Mouse (Mus musculus): ENCODE results near the gene Snx9. TPM values are rescaled to one million over a fixed set of nuclear protein-coding genes. Genes with fewer than 3 reads are reported as not detected.

The Snx9 gene
- total and polyA plus RNA-seq, 2 experiments, result 19.7 to 30.5 TPM

GRCm38 (mm10) chr17:5968562-5968961 lies 127.4 kb downstream of the Snx9 start:
- H3K4me1 ChIP-seq (ENCODE audit: control insufficient read depth, insufficient read depth, low read length), result peaks cover 8% of the 10 kb centered on the region
- no peaks in the 10 kb centered on the region for H3K36me3 ChIP-seq (ENCODE audit: control insufficient read depth, insufficient read depth, low read length)
- H3K79me2 ChIP-seq (ENCODE audit: control insufficient read depth, insufficient read depth, low read length), result no peaks in the 10 kb centered on the region; the same call in 1 of the 2 replicates
- no peak overlapping the region for H3K27ac ChIP-seq (replicated peaks; ENCODE audit: insufficient read depth, low read depth, low read length)
- no peaks in the 10 kb centered on the region for H3K27me3 ChIP-seq (ENCODE audit: control insufficient read depth, insufficient read depth, low read length)
- H3K9ac ChIP-seq (ENCODE audit: low read depth, low read length), result no peak overlapping the region
- no peak for DNase-seq (ENCODE audit: extremely low read depth, low read depth, low spot score)
- TF ChIP-seq POLR2A (IDR thresholded peaks at IDR 0.05; ENCODE audit: extremely low read depth, insufficient read depth, low read length) (no peak), CTCF (IDR thresholded peaks at IDR 0.05; ENCODE audit: low read depth, low read length) (no peak)
- 79% methylated on average over 6 of the region's 6 CpGs for WGBS
- H3K4me3 ChIP-seq (ENCODE audit: insufficient read depth, low read depth, low read length), result no peak overlapping the region

DNA sequence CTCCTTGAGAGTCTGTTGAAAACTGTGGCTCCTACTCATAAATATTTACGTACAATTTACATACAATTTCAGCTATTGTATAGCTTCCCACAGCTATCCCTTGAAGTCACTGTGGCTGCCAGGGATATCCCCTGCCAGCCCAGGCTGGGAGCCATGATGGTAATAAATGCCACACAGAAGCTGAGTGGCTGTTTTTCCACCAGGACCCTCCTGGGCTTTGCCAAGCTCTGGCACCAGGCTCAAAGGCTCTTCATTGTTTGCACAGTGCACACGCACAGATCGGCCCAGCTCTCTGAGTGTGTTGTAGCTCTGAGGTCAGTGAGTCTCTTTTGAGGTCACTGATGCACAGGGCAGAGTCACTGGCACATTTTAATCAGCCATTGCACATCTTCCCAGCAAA lies 128.1 kb downstream of the Snx9 start:
- TF ChIP-seq POLR2A (IDR thresholded peaks at IDR 0.05; ENCODE audit: extremely low read depth, insufficient read depth, low read length) (no peak), CTCF (IDR thresholded peaks at IDR 0.05; ENCODE audit: low read depth, low read length) (no peak)
- DNase-seq (ENCODE audit: extremely low read depth, low read depth, low spot score), result no peak
- Histone ChIP-seq H3K4me3 (ENCODE audit: insufficient read depth, low read depth, low read length) (no peak overlapping the region), H3K79me2 (ENCODE audit: control insufficient read depth, insufficient read depth, low read length) (no peaks in the 10 kb centered on the region; the same call in 1 of the 2 replicates), H3K36me3 (ENCODE audit: control insufficient read depth, insufficient read depth, low read length) (no peaks in the 10 kb centered on the region), H3K9ac (ENCODE audit: low read depth, low read length) (no peak overlapping the region), H3K27ac (replicated peaks; ENCODE audit: insufficient read depth, low read depth, low read length) (no peak overlapping the region), H3K4me1 (ENCODE audit: control insufficient read depth, insufficient read depth, low read length) (peaks cover 8% of the 10 kb centered on the region), H3K27me3 (ENCODE audit: control insufficient read depth, insufficient read depth, low read length) (no peaks in the 10 kb centered on the region)
- WGBS, result 27% methylated on average over 3 of the region's 3 CpGs

DNA sequence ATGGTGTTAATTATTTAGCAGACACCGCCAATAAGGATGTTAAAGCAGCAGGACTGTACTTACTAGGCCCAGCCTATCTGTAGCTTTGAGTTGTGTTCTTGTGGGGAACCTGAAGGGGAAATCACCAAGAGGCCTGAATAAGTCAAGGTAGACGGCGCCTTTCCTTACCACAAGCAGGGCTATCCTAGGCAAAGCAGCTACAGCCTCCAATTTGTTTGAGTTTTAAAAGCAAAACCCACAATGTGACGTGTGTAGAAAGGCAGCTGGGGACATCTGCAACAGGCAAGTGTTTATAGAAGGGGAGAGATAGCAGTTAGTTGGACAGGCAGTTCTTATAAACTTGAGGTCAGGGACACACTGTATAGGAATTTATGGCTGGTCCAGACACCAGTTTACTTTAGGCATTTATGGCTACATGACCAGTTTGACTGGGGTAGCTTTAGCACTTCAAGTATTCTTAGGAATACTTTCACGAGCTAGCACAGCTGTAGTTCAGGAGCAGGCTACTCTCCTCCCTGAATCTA lies 129.2 kb downstream of the Snx9 start:
- H3K36me3 ChIP-seq (ENCODE audit: control insufficient read depth, insufficient read depth, low read length), result no peaks in the 10 kb centered on the region
- peaks cover 3% of the 10 kb centered on the region; the same call in 1 of the 2 replicates for H3K4me1 ChIP-seq (ENCODE audit: control insufficient read depth, insufficient read depth, low read length)
- H3K4me3 ChIP-seq (ENCODE audit: insufficient read depth, low read depth, low read length), result no peak overlapping the region
- H3K9ac ChIP-seq (ENCODE audit: low read depth, low read length), result no peak overlapping the region
- no peak overlapping the region for H3K27ac ChIP-seq (replicated peaks; ENCODE audit: insufficient read depth, low read depth, low read length)
- TF ChIP-seq POLR2A (IDR thresholded peaks at IDR 0.05; ENCODE audit: extremely low read depth, insufficient read depth, low read length) (no peak), CTCF (IDR thresholded peaks at IDR 0.05; ENCODE audit: low read depth, low read length) (no peak)
- peak; percentile 23 for DNase-seq (ENCODE audit: extremely low read depth, low read depth, low spot score)
- WGBS, result 88% methylated on average over 5 of the region's 5 CpGs
- no peaks in the 10 kb centered on the region; the same call in 1 of the 2 replicates for H3K79me2 ChIP-seq (ENCODE audit: control insufficient read depth, insufficient read depth, low read length)
- H3K27me3 ChIP-seq (ENCODE audit: control insufficient read depth, insufficient read depth, low read length), result no peaks in the 10 kb centered on the region

DNA sequence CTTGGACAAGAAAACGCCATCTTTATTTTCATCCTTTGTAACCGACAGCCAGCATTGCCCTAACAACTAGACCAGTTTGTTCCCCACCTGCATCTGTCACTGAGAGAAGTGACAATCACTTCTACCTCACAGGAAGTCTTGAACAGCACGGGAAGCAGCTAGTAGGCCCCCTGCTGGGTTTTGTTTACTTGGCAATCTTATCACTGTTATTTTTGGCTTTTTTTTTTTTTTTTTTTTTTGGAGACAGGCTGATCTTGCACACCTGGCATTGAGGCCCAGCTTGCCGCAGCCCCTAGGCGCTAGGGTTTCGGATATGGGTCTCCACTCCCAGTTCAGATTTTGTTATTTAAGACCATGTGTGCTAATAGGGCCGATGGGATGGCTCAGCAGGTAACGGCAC lies 132.4 kb downstream of the Snx9 start:
- no peak for DNase-seq (ENCODE audit: extremely low read depth, low read depth, low spot score)
- Histone ChIP-seq H3K27me3 (ENCODE audit: control insufficient read depth, insufficient read depth, low read length) (no peaks in the 10 kb centered on the region), H3K36me3 (ENCODE audit: control insufficient read depth, insufficient read depth, low read length) (no peaks in the 10 kb centered on the region), H3K9ac (ENCODE audit: low read depth, low read length) (no peak overlapping the region), H3K27ac (replicated peaks; ENCODE audit: insufficient read depth, low read depth, low read length) (no peak overlapping the region), H3K4me3 (ENCODE audit: insufficient read depth, low read depth, low read length) (no peak overlapping the region), H3K79me2 (ENCODE audit: control insufficient read depth, insufficient read depth, low read length) (no peaks in the 10 kb centered on the region; the same call in 1 of the 2 replicates), H3K4me1 (ENCODE audit: control insufficient read depth, insufficient read depth, low read length) (peaks cover 18% of the 10 kb centered on the region)
- no peak for TF ChIP-seq CTCF (IDR thresholded peaks at IDR 0.05; ENCODE audit: low read depth, low read length)
- TF ChIP-seq POLR2A (IDR thresholded peaks at IDR 0.05; ENCODE audit: extremely low read depth, insufficient read depth, low read length), result no peak
- 91% methylated on average over 8 of the region's 8 CpGs for WGBS

DNA sequence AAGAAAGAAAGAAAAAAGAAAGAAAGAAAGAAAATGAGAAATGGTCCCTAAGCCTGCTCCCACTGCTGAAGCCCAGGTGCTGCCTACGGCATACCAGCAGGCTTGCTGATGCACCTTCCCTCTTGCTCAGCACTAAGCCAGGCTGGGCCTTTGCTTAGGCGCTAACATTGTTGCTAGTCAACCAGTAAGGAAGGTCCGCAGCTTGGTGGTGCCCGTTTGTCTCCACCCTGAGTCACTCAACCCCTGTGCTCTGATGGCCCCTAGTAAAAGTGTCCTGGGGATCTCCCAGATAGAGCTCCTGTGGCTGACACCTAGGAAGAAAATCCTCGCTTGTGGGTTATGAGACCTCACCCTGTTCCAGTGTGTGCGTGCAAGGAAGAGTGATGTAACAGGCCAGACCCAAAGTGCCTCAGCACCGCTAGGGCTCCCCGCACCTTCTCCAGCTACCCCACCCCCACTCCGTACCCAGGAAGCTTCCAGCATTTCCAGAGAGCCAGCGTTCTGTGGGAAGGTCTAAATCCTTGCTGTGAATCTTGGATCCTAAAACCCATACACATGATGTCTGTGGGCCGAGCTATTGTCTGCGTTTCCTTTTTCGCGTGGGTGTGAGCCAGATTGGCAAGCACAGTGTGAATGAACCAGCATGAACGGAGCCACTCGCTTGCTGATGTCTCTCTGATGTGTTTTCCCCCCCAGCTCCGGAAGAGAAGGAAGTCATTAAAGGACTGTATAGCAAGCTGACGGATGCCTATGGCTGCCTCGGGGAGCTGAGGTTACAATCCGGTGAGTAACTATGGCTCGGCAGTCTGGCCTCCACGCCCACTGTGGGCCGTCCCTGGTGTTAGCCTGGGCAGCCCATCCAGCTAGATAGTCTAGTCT lies 134.2 kb downstream of the Snx9 start:
- 19% methylated on average over 23 of the region's 23 CpGs for WGBS
- peaks cover 23% of the 10 kb centered on the region for H3K4me1 ChIP-seq (ENCODE audit: control insufficient read depth, insufficient read depth, low read length)
- H3K79me2 ChIP-seq (ENCODE audit: control insufficient read depth, insufficient read depth, low read length), result no peaks in the 10 kb centered on the region; the same call in 1 of the 2 replicates
- peak overlapping the region; percentile 24 for H3K9ac ChIP-seq (ENCODE audit: low read depth, low read length)
- TF ChIP-seq POLR2A (IDR thresholded peaks at IDR 0.05; ENCODE audit: extremely low read depth, insufficient read depth, low read length), result no peak
- no peak for TF ChIP-seq CTCF (IDR thresholded peaks at IDR 0.05; ENCODE audit: low read depth, low read length)
- no peaks in the 10 kb centered on the region for H3K27me3 ChIP-seq (ENCODE audit: control insufficient read depth, insufficient read depth, low read length)
- no peaks in the 10 kb centered on the region for H3K36me3 ChIP-seq (ENCODE audit: control insufficient read depth, insufficient read depth, low read length)
- H3K27ac ChIP-seq (replicated peaks; ENCODE audit: insufficient read depth, low read depth, low read length), result no peak overlapping the region
- H3K4me3 ChIP-seq (ENCODE audit: insufficient read depth, low read depth, low read length), result peak overlapping the region; percentile 37
- DNase-seq (ENCODE audit: extremely low read depth, low read depth, low spot score), result no peak
